Mouse (Mus musculus) right cerebral cortex, postnatal 10 days (tissue): ENCODE measurements around the gene Rpgr.

ENCODE experiments used
- DNase-seq, 2 experiments: peaks; one replicate each; pipeline ENCODE4 v3.0.0; 2021; ENCODE audit warnings: low spot score in 2 of 2

The Rpgr gene

GRCm38 (mm10) chrX:10216410-10216949 is at the start of gene Rpgr:
Gene Rpgr, minus strand, starts transcription at chrX:10216920.
- peak; percentile 93 for DNase-seq

GRCm38 (mm10) chrX:10258260-10258659 is 41.5 kb upstream of the Rpgr start:
- no peak for DNase-seq

GRCm38 (mm10) chrX:10257774-10258173 is 41.1 kb upstream of the Rpgr start:
- DNase-seq = no peak

GRCm38 (mm10) chrX:10251852-10252504 is 35.3 kb upstream of the Rpgr start, which contains the start of gene Otc:
Gene Otc, plus strand, starts transcription at chrX:10252305.
- no peak for DNase-seq

GRCm38 (mm10) chrX:10251357-10251756 is 34.6 kb upstream of the Rpgr start:
- no peak for DNase-seq

GRCm38 (mm10) chrX:10243916-10244315 is 27.2 kb upstream of the Rpgr start:
- no peak for DNase-seq

GRCm38 (mm10) chrX:10239515-10239914 is 22.8 kb upstream of the Rpgr start:
- no peak for DNase-seq

GRCm38 (mm10) chrX:10234617-10235016 is 17.9 kb upstream of the Rpgr start:
- DNase-seq = no peak

- peak in 1 of 2 experiments; percentile 35 for DNase-seq
These were observed 16.3 kb upstream of the Rpgr start for GRCm38 (mm10) chrX:10233051-10233450.

GRCm38 (mm10) chrX:10219281-10219680 is 2.6 kb upstream of the Rpgr start:
- DNase-seq = no peak

- DNase-seq = peak; percentile 27 to 48
These were observed 748 bp downstream of the Rpgr start for GRCm38 (mm10) chrX:10215972-10216371.

- DNase-seq = no peak
These were observed 10.8 kb downstream of the Rpgr start for GRCm38 (mm10) chrX:10205937-10206336.

GRCm38 (mm10) chrX:10201289-10201688 is 15.4 kb downstream of the Rpgr start:
- DNase-seq = peak; percentile 32 to 51

GRCm38 (mm10) chrX:10152390-10152789 is 64.3 kb downstream of the Rpgr start:
- no peak for DNase-seq

GRCm38 (mm10) chrX:10117065-10117719 is 99.5 kb downstream of the Rpgr start, which contains the start of gene Srpx:
Gene Srpx, minus strand, starts transcription at chrX:10117709.
- no peak for DNase-seq

- DNase-seq = peak; percentile 31 to 37
These were observed 100.9 kb downstream of the Rpgr start for GRCm38 (mm10) chrX:10115780-10116179.

- no peak for DNase-seq
These were observed 106.0 kb downstream of the Rpgr start for GRCm38 (mm10) chrX:10110736-10111135.

- DNase-seq = no peak
These were observed 108.2 kb downstream of the Rpgr start for GRCm38 (mm10) chrX:10108558-10108957.

- no peak for DNase-seq
These were observed 111.2 kb downstream of the Rpgr start for GRCm38 (mm10) chrX:10105475-10105874.

- DNase-seq = no peak
These were observed 114.0 kb downstream of the Rpgr start for GRCm38 (mm10) chrX:10102739-10103138.

GRCm38 (mm10) chrX:10095797-10096196 is 120.9 kb downstream of the Rpgr start:
- DNase-seq = no peak

- no peak for DNase-seq
These were observed 136.3 kb downstream of the Rpgr start for GRCm38 (mm10) chrX:10080385-10080784.

GRCm38 (mm10) chrX:10079981-10080380 is 136.7 kb downstream of the Rpgr start:
- no peak for DNase-seq
